In the genomic region with DNA sequence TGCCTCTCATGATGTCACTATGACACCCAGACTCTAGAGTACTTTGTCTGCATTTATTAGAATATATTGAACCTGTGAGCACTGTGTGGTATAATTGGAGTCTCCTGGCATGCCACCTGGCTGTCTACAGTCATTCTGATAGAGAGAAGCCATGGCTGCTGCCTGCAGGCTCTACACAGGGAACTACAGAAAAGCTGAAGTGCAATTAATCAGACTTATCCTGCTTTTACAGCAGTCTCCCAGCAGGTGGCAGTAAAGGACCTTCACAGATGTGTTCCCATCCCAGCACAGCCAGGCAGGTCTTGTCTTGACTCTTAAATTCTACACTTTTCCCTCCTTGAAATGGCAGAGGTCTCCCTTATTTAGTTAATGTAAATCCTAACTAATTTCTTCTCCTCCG, we compare ENCODE assay signal across 8 mouse cellular contexts.
DNase-seq lines count a peak whose midpoint lies in the region; ATAC-seq and TF ChIP-seq lines count a peak whose summit lies in the region.

No protein-coding gene starts in this region.

- H3K4me1 ChIP-seq in CH12.LX (ENCODE audit: control insufficient read depth in 1 of 2, insufficient read depth in 2 of 2) = peaks cover 26 to 44% of the 10 kb centered on the region in 2 experiments
- no peaks in the 10 kb centered on the region for H3K4me1 ChIP-seq in embryonic facial prominence, embryonic 14.5 days (ENCODE audit: control insufficient read depth, insufficient read depth, low read length)
- no peaks in the 10 kb centered on the region for H3K4me1 ChIP-seq in lung, adult 2 months (ENCODE audit: control insufficient read depth, insufficient read depth, low read length)

- in situ Hi-C loops in CH12.LX (cut with MboI; ENCODE audit: low pct_ligation_motif_present, low pct_unique_long_range_greater_than_20kb, low sequenced_read_pairs) = loop anchor here (10.0 to 25.0 kb wide), 3 partner anchors 126 to 1284 kb away; no protein-coding TSS in a partner anchor

- H3K79me2 ChIP-seq in CH12.LX (replicated peaks; ENCODE audit: control insufficient read depth, extremely low read depth, insufficient read depth, poor library complexity, severe bottlenecking) = no peaks in the 10 kb centered on the region

- TF ChIP-seq POLR2A in CH12.LX (IDR thresholded peaks at IDR 0.05; ENCODE audit: low read depth, low read length) = no peak
- TF ChIP-seq POLR2A in lung, adult 2 months (IDR thresholded peaks at IDR 0.05; ENCODE audit: borderline replicate concordance, extremely low read depth, low read depth, low read length) = no peak

- H3K9me3 ChIP-seq in CH12.LX (replicated peaks; ENCODE audit: low read length) = no peaks in the 10 kb centered on the region
- no peaks in the 10 kb centered on the region for H3K9me3 ChIP-seq in embryonic facial prominence, embryonic 14.5 days (ENCODE audit: control insufficient read depth, low read length)

- intact Hi-C loops in heart, postnatal 25 days (cut with DNase I) = loop anchor here (2.0 to 5.0 kb wide), 3 partner anchors 401 to 1286 kb away; no protein-coding TSS in a partner anchor

- no peak for TF ChIP-seq EP300 in CH12.LX (IDR thresholded peaks at IDR 0.05; ENCODE audit: low read length)

- peak; percentile 73 to 93 for TF ChIP-seq CTCF in CH12.LX (conservative IDR thresholded peaks at IDR 0.05 in 1 of 2, IDR thresholded peaks at IDR 0.05 in 1 of 2; ENCODE audit: low read depth in 2 of 2, low read length in 2 of 2)
- TF ChIP-seq CTCF in lung, adult 2 months (IDR thresholded peaks at IDR 0.05; ENCODE audit: insufficient read depth, low read length) = peak; percentile 83

- peak; percentile 88 for DNase-seq in CH12.LX (ENCODE audit: extremely low read depth)
- peak; percentile 24 to 53 for DNase-seq in adrenal gland, postnatal 4 days (ENCODE audit: low spot score in 2 of 2)
- peak; percentile 93 for DNase-seq in embryonic facial prominence, embryonic 14.5 days (ENCODE audit: low spot score)
- peak; percentile 37 for DNase-seq in heart, postnatal 25 days (ENCODE audit: low spot score)
- peak; percentile 79 to 84 for DNase-seq in kidney, postnatal 4 days
- peak; percentile 56 for DNase-seq in lung, adult 2 months
- peak; percentile 42 for DNase-seq in ovary, postnatal 10 days (ENCODE audit: low spot score)
- DNase-seq in thymus, postnatal 0 days (ENCODE audit: low spot score) = peak; percentile 88

- H3K4me3 ChIP-seq in CH12.LX (replicated peaks in 1 of 3; ENCODE audit: low read depth in 2 of 3, low read length in 2 of 3, poor library complexity in 1 of 3) = no peak overlapping the region
- no peak overlapping the region for H3K4me3 ChIP-seq in embryonic facial prominence, embryonic 14.5 days (ENCODE audit: low read depth, low read length)
- H3K4me3 ChIP-seq in lung, adult 2 months (replicated peaks; ENCODE audit: extremely low read depth, low read depth, low read length) = no peak overlapping the region

- H3K27ac ChIP-seq in CH12.LX (ENCODE audit: insufficient read depth, low read depth) = no peak overlapping the region
- H3K27ac ChIP-seq in embryonic facial prominence, embryonic 14.5 days (replicated peaks; ENCODE audit: low read depth, low read length) = no peak overlapping the region

- TF ChIP-seq RAD21 in CH12.LX (IDR thresholded peaks at IDR 0.05; ENCODE audit: low read depth, low read length) = peak; percentile 95

- no peaks in the 10 kb centered on the region for H3K27me3 ChIP-seq in CH12.LX (replicated peaks)
- no peaks in the 10 kb centered on the region for H3K27me3 ChIP-seq in embryonic facial prominence, embryonic 14.5 days (replicated peaks; ENCODE audit: control insufficient read depth, insufficient read depth, low read length)

- no peak overlapping the region for H3K9ac ChIP-seq in CH12.LX (ENCODE audit: insufficient read depth, low read depth)
- H3K9ac ChIP-seq in embryonic facial prominence, embryonic 14.5 days (ENCODE audit: low read depth, low read length) = no peak overlapping the region

- dilution Hi-C loops in CH12.LX (cut with MboI; ENCODE audit: extremely low pct_ligation_motif_present, extremely low pct_unique_long_range_greater_than_20kb, low sequenced_read_pairs) = no loop called here

- WGBS in embryonic facial prominence, embryonic 14.5 days = 64% methylated on average over 1 of the region's 1 CpGs
- 54% methylated on average over 1 of the region's 1 CpGs for WGBS in lung, adult 2 months

- ATAC-seq in embryonic facial prominence, embryonic 14.5 days (ENCODE audit: low read depth) = peak; percentile 42

- no peaks in the 10 kb centered on the region for H3K36me3 ChIP-seq in CH12.LX (replicated peaks in 1 of 2; ENCODE audit: control insufficient read depth in 1 of 2, insufficient read depth in 1 of 2, low read length in 1 of 2)
- H3K36me3 ChIP-seq in embryonic facial prominence, embryonic 14.5 days (ENCODE audit: control insufficient read depth, insufficient read depth, low read length) = peaks cover 97% of the 10 kb centered on the region

- no peak overlapping the region for H3K4me2 ChIP-seq in CH12.LX (ENCODE audit: insufficient read depth, low read depth, poor library complexity, severe bottlenecking)
- no peak overlapping the region for H3K4me2 ChIP-seq in embryonic facial prominence, embryonic 14.5 days (ENCODE audit: low read depth, low read length)

TF ChIP-seq in CH12.LX, 34 proteins besides CTCF, POLR2A, EP300 and RAD21:
- TF ChIP-seq MAFK (IDR thresholded peaks at IDR 0.05; ENCODE audit: insufficient replicate concordance, low read length) = peak; percentile 47; the same call in 1 of the 2 replicates
- TF ChIP-seq IRF4 (IDR thresholded peaks at IDR 0.05; ENCODE audit: low read depth, low read length) = 0 out of 2 replicates have a peak, but pooled peaks have one; percentile 36
- TF ChIP-seq SMC3 (IDR thresholded peaks at IDR 0.05; ENCODE audit: low read depth, low read length) = peak; percentile 89
- no peak for TF ChIP-seq HCFC1 (IDR thresholded peaks at IDR 0.05; ENCODE audit: low read depth, low read length)
- no peak for TF ChIP-seq CHD1 (IDR thresholded peaks at IDR 0.05; ENCODE audit: low read depth, low read length)
- TF ChIP-seq TBP (conservative IDR thresholded peaks at IDR 0.05; ENCODE audit: low read depth, low read length) = no peak
- TF ChIP-seq ZMIZ1 (IDR thresholded peaks at IDR 0.05; ENCODE audit: low read depth, low read length) = no peak
- 0 out of 2 replicates have a peak, but pooled peaks have one; percentile 12 for TF ChIP-seq ZNF384 (IDR thresholded peaks at IDR 0.05; ENCODE audit: low read depth, low read length)
- TF ChIP-seq KAT2A (IDR thresholded peaks at IDR 0.05; ENCODE audit: insufficient replicate concordance, low read length) = no peak
- no peak for TF ChIP-seq UBTF (IDR thresholded peaks at IDR 0.05; ENCODE audit: low read depth, low read length)
- TF ChIP-seq USF1 (IDR thresholded peaks at IDR 0.05; ENCODE audit: low read depth, low read length) = no peak
- peak; percentile 46; the same call in 1 of the 2 replicates for TF ChIP-seq MEF2A (IDR thresholded peaks at IDR 0.05; ENCODE audit: borderline replicate concordance, low read depth, low read length)
- no peak for TF ChIP-seq USF2 (conservative IDR thresholded peaks at IDR 0.05; ENCODE audit: low read depth, low read length)
- TF ChIP-seq JUND (conservative IDR thresholded peaks at IDR 0.05; ENCODE audit: low read depth, low read length) = peak; percentile 57; the same call in 1 of the 2 replicates
- TF ChIP-seq RCOR1 (conservative IDR thresholded peaks at IDR 0.05; ENCODE audit: low read depth, low read length) = no peak

Comparison
In these comparisons a context has a peak if more than half of its experiments do, and no peak if none do; other contexts are left out.
1. DNase-seq: peak in every context shown above with its lines; median percentile 93 in embryonic facial prominence, embryonic 14.5 days; 88 in CH12.LX; 88 in thymus, postnatal 0 days; 82 in kidney, postnatal 4 days; 56 in lung, adult 2 months; 42 in ovary, postnatal 10 days; 38 in adrenal gland, postnatal 4 days; 37 in heart, postnatal 25 days.